Mouse (Mus musculus): ENCODE results near the gene Popdc3. TPM values are rescaled to one million over a fixed set of nuclear protein-coding genes. Genes with fewer than 3 reads are reported as not detected.
"Not testable (repeated sequence)": the region's sequence is repeated elsewhere in the genome, so short reads cannot be mapped to it uniquely, and the experiment has no call there.

Gene Popdc3
- total RNA-seq (2021): 10 to 100 TPM; 29.4 to 35.5 TPM
- 13.4 and 24.3 TPM in 2 replicates for polyA plus RNA-seq (2012; rRNA removed)
- long read RNA-seq, transcript Popdc3-201 (4 exons, 1,853 nt): major isoform, 24 of 32 reads
- long read RNA-seq, partial matches to known transcripts: 3 of 32 reads
- long read RNA-seq, other reads (novel, unspliced or antisense): 4 of 32 reads

DNA sequence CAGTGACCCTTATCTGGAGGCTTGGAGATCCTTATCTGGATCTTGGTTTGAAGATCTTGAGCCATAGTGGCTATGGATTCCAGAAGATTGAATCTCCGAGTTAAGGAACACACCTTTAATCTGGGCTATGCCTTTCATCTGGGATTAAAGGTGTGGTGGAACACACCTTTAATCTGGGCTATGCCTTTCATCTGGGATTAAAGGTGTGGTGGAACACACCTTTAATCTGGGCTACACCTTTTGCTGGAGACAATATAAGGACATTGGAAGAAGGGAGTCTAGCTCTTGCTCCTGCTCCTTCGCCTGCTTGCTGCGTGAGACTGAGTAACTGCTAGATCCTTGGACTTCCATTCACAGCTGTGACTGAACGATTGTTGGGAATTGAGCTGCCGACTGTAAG lies at the start of gene Popdc3:
Gene Popdc3 (plus strand): TSS at position 301 of the 400 bp plus-strand sequence.
- H3K79me2 ChIP-seq (replicated peaks; ENCODE audit: control insufficient read depth, insufficient read depth, low read length); H3K4me1 ChIP-seq (ENCODE audit: control insufficient read depth, insufficient read depth, low read length); H3K36me3 ChIP-seq (ENCODE audit: control insufficient read depth, insufficient read depth, low read length); H3K27me3 ChIP-seq (ENCODE audit: control insufficient read depth, insufficient read depth, low read length); DNase-seq; H3K9ac ChIP-seq (ENCODE audit: low read depth, low read length); intact Hi-C loops (cut with DNase I); H3K4me3 ChIP-seq; H3K27ac ChIP-seq: not testable (repeated sequence)
- WGBS: 93% methylated on average over 2 of the region's 5 CpGs

GRCm38 (mm10) chr10:45129105-45129504 lies 48.8 kb upstream of the Popdc3 start:
- no peaks in the 10 kb centered on the region for H3K79me2 ChIP-seq (replicated peaks; ENCODE audit: control insufficient read depth, insufficient read depth, low read length)
- H3K4me3 ChIP-seq: peak overlapping the region; percentile 22; the same call in 1 of the 2 replicates
- peaks cover 5% of the 10 kb centered on the region; the same call in 1 of the 2 replicates for H3K4me1 ChIP-seq (ENCODE audit: control insufficient read depth, insufficient read depth, low read length)
- DNase-seq: peak in 1 of 2 experiments; percentile 21
- intact Hi-C loops (cut with DNase I): no loop called here
- TF ChIP-seq CTCF (IDR thresholded peaks at IDR 0.05) (no peak), EP300 (IDR thresholded peaks at IDR 0.05; ENCODE audit: insufficient read depth, low read depth, low read length) (no peak), POLR2A (IDR thresholded peaks at IDR 0.05; ENCODE audit: insufficient read depth, low read depth, low read length) (no peak)
- 37% methylated on average over 11 of the region's 11 CpGs for WGBS
- peak overlapping the region; percentile 51; the same call in 1 of the 2 replicates for H3K9ac ChIP-seq (ENCODE audit: low read depth, low read length)
- H3K36me3 ChIP-seq (ENCODE audit: control insufficient read depth, insufficient read depth, low read length): no peaks in the 10 kb centered on the region
- no peaks in the 10 kb centered on the region for H3K27me3 ChIP-seq (ENCODE audit: control insufficient read depth, insufficient read depth, low read length)
- H3K27ac ChIP-seq: peak overlapping the region; percentile 16; the same call in 1 of the 2 replicates

DNA sequence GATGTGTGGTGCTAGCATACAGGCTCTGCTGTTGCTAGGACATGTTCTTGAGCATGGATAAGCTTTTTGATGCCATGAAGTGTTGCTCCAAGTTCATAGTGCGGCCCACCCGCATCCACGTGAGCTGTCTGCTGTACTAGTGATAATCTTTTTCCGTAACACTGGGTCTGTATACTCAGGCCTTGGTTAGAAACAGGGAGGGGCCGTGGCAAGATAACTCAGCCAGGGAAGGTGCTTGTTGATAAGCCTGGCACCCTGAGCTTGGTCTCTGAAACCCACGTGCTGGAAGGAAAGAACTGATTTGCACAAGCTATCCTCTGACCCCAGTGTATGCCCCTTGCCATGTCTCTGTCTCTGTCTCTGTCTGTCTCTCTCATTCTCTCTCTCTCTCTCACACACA lies 47.9 kb upstream of the Popdc3 start:
- TF ChIP-seq EP300 (IDR thresholded peaks at IDR 0.05; ENCODE audit: insufficient read depth, low read depth, low read length) (0 out of 2 replicates have a peak, but pooled peaks have one; percentile 8), POLR2A (IDR thresholded peaks at IDR 0.05; ENCODE audit: insufficient read depth, low read depth, low read length) (no peak), CTCF (IDR thresholded peaks at IDR 0.05) (no peak)
- H3K79me2 ChIP-seq (replicated peaks; ENCODE audit: control insufficient read depth, insufficient read depth, low read length): no peaks in the 10 kb centered on the region
- H3K27me3 ChIP-seq (ENCODE audit: control insufficient read depth, insufficient read depth, low read length): no peaks in the 10 kb centered on the region
- DNase-seq: peak in 1 of 2 experiments; percentile 18
- H3K4me1 ChIP-seq (ENCODE audit: control insufficient read depth, insufficient read depth, low read length): peaks cover 5% of the 10 kb centered on the region; the same call in 1 of the 2 replicates
- H3K27ac ChIP-seq: peak overlapping the region; percentile 37
- no peaks in the 10 kb centered on the region for H3K36me3 ChIP-seq (ENCODE audit: control insufficient read depth, insufficient read depth, low read length)
- intact Hi-C loops (cut with DNase I): no loop called here
- no peak overlapping the region for H3K4me3 ChIP-seq
- WGBS: 49% methylated on average over 6 of the region's 6 CpGs
- no peak overlapping the region for H3K9ac ChIP-seq (ENCODE audit: low read depth, low read length)

DNA sequence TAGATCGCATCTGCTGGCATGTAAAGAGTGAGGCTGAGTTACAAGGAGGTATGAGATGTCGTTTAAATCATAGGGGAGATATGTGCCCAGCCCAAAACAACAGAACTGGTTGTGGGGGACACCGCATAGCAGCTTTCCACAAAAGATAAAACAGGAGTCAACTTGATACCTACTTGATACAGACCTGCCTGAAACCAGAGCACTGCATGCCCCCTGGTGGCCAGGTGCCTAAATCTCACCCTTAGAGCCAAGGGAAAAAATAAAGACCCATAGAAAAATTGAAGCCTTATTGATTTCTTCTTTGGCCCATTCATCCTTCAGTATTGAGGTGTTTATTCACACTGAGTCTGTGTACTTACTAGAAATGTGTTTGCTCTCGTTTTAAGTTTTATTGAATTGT lies 45.5 kb upstream of the Popdc3 start:
- Histone ChIP-seq H3K9ac (ENCODE audit: low read depth, low read length) (no peak overlapping the region), H3K36me3 (ENCODE audit: control insufficient read depth, insufficient read depth, low read length) (no peaks in the 10 kb centered on the region), H3K4me3 (no peak overlapping the region), H3K27ac (no peak overlapping the region), H3K4me1 (ENCODE audit: control insufficient read depth, insufficient read depth, low read length) (peaks cover 4% of the 10 kb centered on the region; the same call in 1 of the 2 replicates), H3K27me3 (ENCODE audit: control insufficient read depth, insufficient read depth, low read length) (no peaks in the 10 kb centered on the region), H3K79me2 (replicated peaks; ENCODE audit: control insufficient read depth, insufficient read depth, low read length) (no peaks in the 10 kb centered on the region)
- peak; percentile 83 for TF ChIP-seq CTCF (IDR thresholded peaks at IDR 0.05)
- no peak for TF ChIP-seq POLR2A (IDR thresholded peaks at IDR 0.05; ENCODE audit: insufficient read depth, low read depth, low read length)
- TF ChIP-seq EP300 (IDR thresholded peaks at IDR 0.05; ENCODE audit: insufficient read depth, low read depth, low read length): no peak
- DNase-seq: peak; percentile 22 to 40
- intact Hi-C loops (cut with DNase I): loop anchor here (2.0 kb wide), 2 partner anchors 18 to 34 kb away; no protein-coding TSS in a partner anchor
- 80% methylated on average over 4 of the region's 4 CpGs for WGBS

GRCm38 (mm10) chr10:45136806-45137205 lies 41.1 kb upstream of the Popdc3 start:
- TF ChIP-seq EP300 (IDR thresholded peaks at IDR 0.05; ENCODE audit: insufficient read depth, low read depth, low read length) (no peak), POLR2A (IDR thresholded peaks at IDR 0.05; ENCODE audit: insufficient read depth, low read depth, low read length) (no peak), CTCF (IDR thresholded peaks at IDR 0.05) (no peak)
- no peaks in the 10 kb centered on the region for H3K4me1 ChIP-seq (ENCODE audit: control insufficient read depth, insufficient read depth, low read length)
- no peak overlapping the region for H3K27ac ChIP-seq
- no peak overlapping the region for H3K9ac ChIP-seq (ENCODE audit: low read depth, low read length)
- WGBS: 73% methylated on average over 7 of the region's 7 CpGs
- H3K4me3 ChIP-seq: no peak overlapping the region
- intact Hi-C loops (cut with DNase I): loop anchor here (5.0 kb wide), 1 partner anchor 150 kb away; no protein-coding TSS in a partner anchor
- H3K36me3 ChIP-seq (ENCODE audit: control insufficient read depth, insufficient read depth, low read length): no peaks in the 10 kb centered on the region
- no peaks in the 10 kb centered on the region for H3K27me3 ChIP-seq (ENCODE audit: control insufficient read depth, insufficient read depth, low read length)
- H3K79me2 ChIP-seq (replicated peaks; ENCODE audit: control insufficient read depth, insufficient read depth, low read length): no peaks in the 10 kb centered on the region
- DNase-seq: peak in 1 of 2 experiments; percentile 36

DNA sequence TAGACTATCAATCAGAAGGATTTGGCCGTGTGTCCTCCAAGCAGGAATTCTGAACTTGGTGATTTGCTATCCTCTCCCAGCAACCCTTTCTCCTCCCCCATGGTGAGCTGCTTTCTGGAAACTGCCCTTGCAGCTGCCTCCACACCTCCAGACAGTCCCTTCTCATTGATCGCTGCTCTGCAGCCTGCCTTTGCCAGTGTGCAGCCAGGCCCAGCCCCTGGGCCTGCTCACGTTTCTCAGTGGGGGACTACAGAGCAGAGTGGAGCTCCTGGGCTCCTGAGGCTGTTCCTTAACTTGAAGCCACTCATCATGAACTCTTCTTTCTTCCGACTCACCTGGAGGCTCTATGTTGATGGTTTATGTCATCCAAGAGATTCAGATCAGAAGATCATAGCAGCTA lies 38.0 kb upstream of the Popdc3 start:
- no peaks in the 10 kb centered on the region for H3K36me3 ChIP-seq (ENCODE audit: control insufficient read depth, insufficient read depth, low read length)
- no peak for DNase-seq
- no peaks in the 10 kb centered on the region for H3K27me3 ChIP-seq (ENCODE audit: control insufficient read depth, insufficient read depth, low read length)
- H3K4me1 ChIP-seq (ENCODE audit: control insufficient read depth, insufficient read depth, low read length): no peaks in the 10 kb centered on the region
- H3K27ac ChIP-seq: no peak overlapping the region
- WGBS: 92% methylated on average over 4 of the region's 4 CpGs
- intact Hi-C loops (cut with DNase I): loop anchor here (5.0 kb wide), 1 partner anchor 147 kb away; no protein-coding TSS in a partner anchor
- no peak overlapping the region for H3K9ac ChIP-seq (ENCODE audit: low read depth, low read length)
- TF ChIP-seq POLR2A (IDR thresholded peaks at IDR 0.05; ENCODE audit: insufficient read depth, low read depth, low read length): no peak
- TF ChIP-seq EP300 (IDR thresholded peaks at IDR 0.05; ENCODE audit: insufficient read depth, low read depth, low read length): no peak
- no peak for TF ChIP-seq CTCF (IDR thresholded peaks at IDR 0.05)
- H3K79me2 ChIP-seq (replicated peaks; ENCODE audit: control insufficient read depth, insufficient read depth, low read length): no peaks in the 10 kb centered on the region
- H3K4me3 ChIP-seq: no peak overlapping the region

Data from heart, adult 2 months (tissue).